Mouse (Mus musculus): ENCODE results near the gene Cog2.

Cog2 gene

GRCm38 (mm10) chr8:124569593-124569992 is 49.0 kb downstream of the Cog2 start, which contains the start of gene Agt:
TSS of gene Agt (minus strand) at chr8:124569706.
- no peak for DNase-seq (ENCODE audit: low spot score in 2 of 2)

GRCm38 (mm10) chr8:124571732-124572429 is 51.3 kb downstream of the Cog2 start:
- DNase-seq (ENCODE audit: low spot score in 2 of 2): no peak

- DNase-seq (ENCODE audit: low spot score in 2 of 2): no peak
Measured at GRCm38 (mm10) chr8:124572430-124572775, 51.8 kb downstream of the Cog2 start.

GRCm38 (mm10) chr8:124573552-124574340 is 53.2 kb downstream of the Cog2 start:
- DNase-seq (ENCODE audit: low spot score in 2 of 2): peak; percentile 72 to 90

GRCm38 (mm10) chr8:124575811-124576210 is 55.2 kb downstream of the Cog2 start, which contains the start of gene Capn9:
TSS of gene Capn9 (plus strand) at chr8:124576111.
- no peak for DNase-seq (ENCODE audit: low spot score in 2 of 2)

- no peak for DNase-seq (ENCODE audit: low spot score in 2 of 2)
Measured at GRCm38 (mm10) chr8:124576751-124577150, 56.2 kb downstream of the Cog2 start.

GRCm38 (mm10) chr8:124585718-124586425 is 65.3 kb downstream of the Cog2 start:
- DNase-seq (ENCODE audit: low spot score in 2 of 2): no peak

- DNase-seq (ENCODE audit: low spot score in 2 of 2): no peak
Measured at GRCm38 (mm10) chr8:124586556-124586955, 66.0 kb downstream of the Cog2 start.

- no peak for DNase-seq (ENCODE audit: low spot score in 2 of 2)
Measured at GRCm38 (mm10) chr8:124589393-124589792, 68.8 kb downstream of the Cog2 start.

All from frontal cortex, postnatal 14 days (tissue).